Mouse (Mus musculus) hindbrain, embryonic 16.5 days (tissue): Measurements from ENCODE around the gene Ash1l. TPM values are rescaled to one million over a fixed set of nuclear protein-coding genes. Genes with fewer than 3 reads are reported as not detected.

Source experiments
- ATAC-seq: fragments of 200-750 bp; cut with Nextera tagmentation; 2 replicates; pipeline ENCODE4 v1.8.0; 2017; ENCODE audit warnings: moderate TSS enrichment, moderate library complexity
- H3K27ac ChIP-seq: fragments of 300-500 bp; sonication (generic); 2 replicates; pipeline ENCODE4 v1.5.1; 2014; ENCODE audit warnings: low read depth, mild to moderate bottlenecking, control low read depth, low read length, moderate library complexity
- H3K27me3 ChIP-seq: fragments of 300-500 bp; sonication (generic); replicated peaks from 2 replicates; pipeline ENCODE4 v1.6.1; 2014; ENCODE audit warnings: low read length; ENCODE audit not compliant: control insufficient read depth, insufficient read depth
- H3K36me3 ChIP-seq: fragments of 300-500 bp; sonication (generic); 2 replicates; pipeline ENCODE4 v1.6.1; 2014; ENCODE audit warnings: mild to moderate bottlenecking, low read length, moderate library complexity, mixed read lengths; ENCODE audit not compliant: control insufficient read depth, insufficient read depth
- H3K4me1 ChIP-seq: fragments of 300-500 bp; sonication (generic); 2 replicates; pipeline ENCODE4 v1.6.1; 2014; ENCODE audit warnings: low read depth, low read length; ENCODE audit not compliant: control insufficient read depth, insufficient read depth
- H3K4me2 ChIP-seq: fragments of 300-500 bp; sonication (generic); 2 replicates; pipeline ENCODE4 v1.6.1; 2014; ENCODE audit warnings: mild to moderate bottlenecking, low read length, control low read depth, moderate library complexity
- H3K4me3 ChIP-seq: fragments of 300-500 bp; sonication (generic); 2 replicates; pipeline ENCODE4 v1.5.1; 2014; ENCODE audit warnings: mild to moderate bottlenecking, low read length, control low read depth, moderate library complexity
- H3K9ac ChIP-seq: fragments of 300-500 bp; sonication (generic); 2 replicates; pipeline ENCODE4 v1.6.1; 2014; ENCODE audit warnings: low read depth, mild to moderate bottlenecking, control low read depth, low read length, moderate library complexity
- H3K9me3 ChIP-seq: fragments of 300-500 bp; sonication (generic); 2 replicates; pipeline ENCODE4 v1.6.1; 2014; ENCODE audit warnings: mild to moderate bottlenecking, low read length, moderate library complexity; ENCODE audit not compliant: control insufficient read depth
- WGBS: fragments of 180-500 bp; shearing (Covaris S2); extraction: QIAGEN DNeasy Blood & Tissue Kit; methylation state at CpG from one replicate; pipeline ENCODE4 v1.1.7; 2014; 5-methylcytosine and 5-hydroxymethylcytosine counted together
- polyA plus RNA-seq: library from polyadenylated mRNA; unstranded; fragments of >200 nt; fragmentation: Nextera tagmentation; extraction: Ambion mirVana; gene quantifications from 2 replicates; pipeline ENCODE4 v1.2.1, GENCODE M21; 2015

The Ash1l gene
- polyA plus RNA-seq, 1 experiment from 2014 or later: 18.2 TPM

- Histone ChIP-seq H3K9ac (no peak overlapping the region), H3K27ac (no peak overlapping the region), H3K4me3 (no peak overlapping the region), H3K9me3 (no peaks in the 10 kb centered on the region), H3K36me3 (no peaks in the 10 kb centered on the region), H3K4me1 (no peaks in the 10 kb centered on the region), H3K4me2 (no peak overlapping the region), H3K27me3 (no peaks in the 10 kb centered on the region)
- no peak for ATAC-seq
- 84% methylated on average over 4 of the region's 4 CpGs for WGBS
Measured at GRCm38 (mm10) chr3:89113058-89113457, 162.6 kb downstream of the Ash1l start.

DNA sequence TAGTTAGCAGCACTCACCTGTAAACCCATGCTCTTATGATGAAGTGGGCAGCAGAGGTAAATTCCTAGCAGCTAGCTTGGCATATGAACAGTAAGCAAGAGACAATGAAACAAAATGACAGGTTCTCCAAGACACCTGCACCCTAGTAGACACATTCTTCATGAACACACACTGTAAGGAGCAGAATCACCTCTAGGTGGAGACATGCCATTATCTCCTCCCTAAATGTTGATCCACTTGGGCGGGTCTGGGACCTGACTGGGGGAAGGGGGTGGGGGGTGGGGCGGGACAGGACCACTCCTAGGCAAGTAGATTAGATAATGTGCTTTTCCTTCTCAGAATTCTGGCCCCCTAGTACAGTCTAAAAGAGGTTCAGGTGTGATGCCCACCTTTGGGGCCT, 165.1 kb downstream of the Ash1l start:
- Histone ChIP-seq H3K9me3 (no peaks in the 10 kb centered on the region), H3K27ac (no peak overlapping the region), H3K4me1 (no peaks in the 10 kb centered on the region), H3K4me2 (no peak overlapping the region), H3K4me3 (no peak overlapping the region), H3K36me3 (no peaks in the 10 kb centered on the region), H3K27me3 (no peaks in the 10 kb centered on the region), H3K9ac (no peak overlapping the region)
- WGBS: 13% methylated on average over 2 of the region's 2 CpGs
- no peak for ATAC-seq

DNA sequence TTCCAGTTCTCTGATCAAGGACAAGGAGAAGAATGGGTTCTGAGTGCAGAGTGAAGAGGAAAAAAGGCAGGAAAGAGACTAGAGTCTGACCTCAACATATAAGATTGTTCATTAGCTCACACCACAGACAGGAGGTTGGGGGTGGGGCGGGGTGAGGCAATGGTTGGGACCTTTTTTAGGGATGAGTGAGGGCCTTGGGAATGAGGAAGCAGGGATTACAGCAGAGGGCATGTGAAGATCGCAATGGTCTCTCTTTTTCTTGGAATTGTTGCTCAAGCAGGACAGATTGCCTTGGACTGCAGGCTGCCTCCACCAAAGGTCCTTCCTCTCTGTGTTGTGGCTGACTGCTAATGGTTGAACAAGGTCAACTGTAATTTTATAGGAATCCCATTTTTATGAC, 172.9 kb downstream of the Ash1l start:
- Histone ChIP-seq H3K4me1 (no peaks in the 10 kb centered on the region), H3K4me3 (no peak overlapping the region), H3K9me3 (no peaks in the 10 kb centered on the region), H3K9ac (no peak overlapping the region), H3K27me3 (no peaks in the 10 kb centered on the region), H3K27ac (no peak overlapping the region), H3K36me3 (no peaks in the 10 kb centered on the region), H3K4me2 (no peak overlapping the region)
- ATAC-seq: no peak
- WGBS: 85% methylated on average over 2 of the region's 2 CpGs

DNA sequence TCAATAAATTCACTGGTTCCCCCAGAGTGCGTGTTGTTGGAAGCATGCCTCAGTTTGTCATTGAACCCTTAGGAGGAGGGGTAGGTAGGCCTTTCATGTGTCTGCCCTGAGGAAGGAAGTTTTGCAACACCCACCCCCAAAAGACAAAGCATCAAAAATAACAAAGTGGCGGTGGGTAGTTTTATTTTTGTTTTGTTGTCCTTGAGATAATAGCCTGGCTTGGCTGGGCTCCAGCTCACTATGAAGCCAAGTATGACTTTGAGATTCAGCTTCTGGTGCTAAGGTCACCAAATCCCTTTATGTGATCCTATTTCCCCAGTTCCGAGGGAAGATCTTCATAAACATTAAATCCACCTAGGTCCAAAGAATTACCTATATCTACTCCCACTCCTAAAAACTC, 173.8 kb downstream of the Ash1l start:
- H3K4me2 ChIP-seq: no peak overlapping the region
- no peak for ATAC-seq
- H3K4me1 ChIP-seq: no peaks in the 10 kb centered on the region
- no peak overlapping the region for H3K9ac ChIP-seq
- no peaks in the 10 kb centered on the region for H3K27me3 ChIP-seq
- H3K9me3 ChIP-seq: no peaks in the 10 kb centered on the region
- no peak overlapping the region for H3K27ac ChIP-seq
- no peak overlapping the region for H3K4me3 ChIP-seq
- H3K36me3 ChIP-seq: no peaks in the 10 kb centered on the region
- WGBS: 73% methylated on average over 3 of the region's 3 CpGs

GRCm38 (mm10) chr3:89125981-89126380, 175.6 kb downstream of the Ash1l start:
- no peaks in the 10 kb centered on the region for H3K4me1 ChIP-seq
- 90% methylated on average over 3 of the region's 3 CpGs for WGBS

More at GRCm38 (mm10) chr3:89125981-89126380, 175.6 kb downstream of the Ash1l start:
- ATAC-seq: no peak
- Histone ChIP-seq H3K27me3 (no peaks in the 10 kb centered on the region), H3K9ac (no peak overlapping the region), H3K9me3 (no peaks in the 10 kb centered on the region), H3K4me2 (no peak overlapping the region), H3K27ac (no peak overlapping the region), H3K36me3 (no peaks in the 10 kb centered on the region), H3K4me3 (no peak overlapping the region)

Other genes starting within 250 kb of the Ash1l start
- gene Rit1, start 233.8 kb upstream of the Ash1l start, polyA plus RNA-seq: 72.2 and 72.6 TPM in 2 replicates
- 249 and 257 TPM in 2 replicates for gene Syt11, start 175.5 kb upstream of the Ash1l start, polyA plus RNA-seq
- gene Gon4l, start 115.4 kb upstream of the Ash1l start, polyA plus RNA-seq: 11.2 and 12.1 TPM in 2 replicates
- 53.9 and 55.3 TPM in 2 replicates for gene Msto1, start 36.6 kb upstream of the Ash1l start, polyA plus RNA-seq
- 127 and 130 TPM in 2 replicates for gene Dap3, start 559 bp downstream of the Ash1l start, polyA plus RNA-seq
- gene Rusc1, start 142.7 kb downstream of the Ash1l start, polyA plus RNA-seq: 101 and 112 TPM in 2 replicates
- gene Gm43738, start 150.5 kb downstream of the Ash1l start, polyA plus RNA-seq: not detected in 2 replicates
- 511 and 525 TPM in 2 replicates for gene Fdps, start 151.3 kb downstream of the Ash1l start, polyA plus RNA-seq
- 0.10 and 0.11 TPM in 2 replicates for gene Pklr, start 185.5 kb downstream of the Ash1l start, polyA plus RNA-seq
- 58.1 and 58.4 TPM in 2 replicates for gene Hcn3, start 209.6 kb downstream of the Ash1l start, polyA plus RNA-seq
- gene Clk2, start 214.2 kb downstream of the Ash1l start, polyA plus RNA-seq: 17.3 and 18.8 TPM in 2 replicates
- 166 and 172 TPM in 2 replicates for gene Scamp3, start 226.9 kb downstream of the Ash1l start, polyA plus RNA-seq
- gene Fam189b, start 232.5 kb downstream of the Ash1l start, polyA plus RNA-seq: 35.4 and 40.8 TPM in 2 replicates